Mouse (Mus musculus) hindlimb bud, embryonic 11.5 days (tissue): Measurements from ENCODE around the gene Rnaseh2c.

Source experiments
- DNase-seq: peaks from one replicate; pipeline ENCODE4 v3.0.0-alpha.2; 2012; ENCODE audit warnings: low read depth, low spot score; ENCODE audit errors: extremely low spot score

Rnaseh2c gene

GRCm38 (mm10) chr19:5629907-5630306 is 28.2 kb downstream of the Rnaseh2c start:
- no peak for DNase-seq

- DNase-seq, result no peak
Measured at GRCm38 (mm10) chr19:5632120-5632519, 30.4 kb downstream of the Rnaseh2c start.

- DNase-seq, result no peak
Measured at GRCm38 (mm10) chr19:5636036-5636570, 34.4 kb downstream of the Rnaseh2c start.

GRCm38 (mm10) chr19:5636571-5637041 is 34.9 kb downstream of the Rnaseh2c start:
- DNase-seq, result no peak

GRCm38 (mm10) chr19:5637069-5638047 is 35.7 kb downstream of the Rnaseh2c start, which contains the start of gene Rela:
Rela (plus strand) TSS chr19:5637483.
- peak; percentile 31 for DNase-seq

- no peak for DNase-seq
Measured at GRCm38 (mm10) chr19:5638416-5639005, 36.8 kb downstream of the Rnaseh2c start.

- no peak for DNase-seq
Measured at GRCm38 (mm10) chr19:5640339-5640738, 38.7 kb downstream of the Rnaseh2c start.

GRCm38 (mm10) chr19:5641021-5641420 is 39.3 kb downstream of the Rnaseh2c start:
- no peak for DNase-seq

GRCm38 (mm10) chr19:5641641-5642040 is 40.0 kb downstream of the Rnaseh2c start:
- no peak for DNase-seq

- DNase-seq, result no peak
Measured at GRCm38 (mm10) chr19:5645280-5645679, 43.6 kb downstream of the Rnaseh2c start.

- DNase-seq, result no peak
Measured at GRCm38 (mm10) chr19:5646731-5647330, 45.2 kb downstream of the Rnaseh2c start.

- DNase-seq, result no peak
Measured at GRCm38 (mm10) chr19:5647791-5648190, 46.1 kb downstream of the Rnaseh2c start.

- peak; percentile 66 for DNase-seq
Measured at GRCm38 (mm10) chr19:5648401-5649297, 47.0 kb downstream of the Rnaseh2c start.

- DNase-seq, result no peak
Measured at GRCm38 (mm10) chr19:5649298-5649741, 47.6 kb downstream of the Rnaseh2c start.

GRCm38 (mm10) chr19:5651502-5652274 is 50.0 kb downstream of the Rnaseh2c start:
- no peak for DNase-seq

- no peak for DNase-seq
Measured at GRCm38 (mm10) chr19:5652570-5652969, 50.9 kb downstream of the Rnaseh2c start.

- DNase-seq, result no peak
Measured at GRCm38 (mm10) chr19:5653969-5654719, 52.5 kb downstream of the Rnaseh2c start.

- no peak for DNase-seq
Measured at GRCm38 (mm10) chr19:5654720-5655298, 53.1 kb downstream of the Rnaseh2c start.
